Mouse (Mus musculus): Measurements from ENCODE around the gene Zg16. TPM values are rescaled to one million over a fixed set of nuclear protein-coding genes. Genes with fewer than 3 reads are reported as not detected.

The Zg16 gene
- polyA plus RNA-seq (2017; shearing (Covaris generic)) = not detected

GRCm38 (mm10) chr7:127087278-127088010 is at the start of gene Zg16:
Gene Zg16, minus strand, starts transcription at chr7:127087328.

DNA sequence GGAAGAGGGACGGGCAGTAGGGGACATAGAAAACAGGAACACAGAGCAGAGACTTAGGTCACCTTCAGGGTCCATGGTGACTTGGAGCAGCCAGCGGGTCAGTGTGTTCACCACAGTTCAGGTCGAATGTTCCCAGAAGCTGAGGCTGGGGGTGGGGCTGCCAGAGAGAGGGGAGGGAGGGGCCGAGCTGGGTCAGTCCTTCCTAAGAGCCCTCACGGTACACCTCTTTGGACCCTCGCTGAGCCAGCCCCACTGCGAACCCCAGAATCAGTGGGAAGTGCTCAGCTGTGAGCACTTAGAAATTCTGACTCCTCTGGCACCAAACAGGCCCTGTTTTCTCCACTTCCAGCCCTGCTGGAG is 34.8 kb upstream of the Zg16 start, which contains the start of gene Qprt:
Qprt (minus strand) TSS at position 316 of the 360 bp plus-strand sequence.

GRCm38 (mm10) chr7:127091114-127091896 is 4.2 kb upstream of the Zg16 start, which contains the start of gene AI467606:
Gene AI467606, plus strand, starts transcription at chr7:127091359.

GRCm38 (mm10) chr7:127041851-127042672 is 45.1 kb downstream of the Zg16 start, which contains the start of gene Kif22:
Gene Kif22, minus strand, starts transcription at chr7:127042471.

DNA sequence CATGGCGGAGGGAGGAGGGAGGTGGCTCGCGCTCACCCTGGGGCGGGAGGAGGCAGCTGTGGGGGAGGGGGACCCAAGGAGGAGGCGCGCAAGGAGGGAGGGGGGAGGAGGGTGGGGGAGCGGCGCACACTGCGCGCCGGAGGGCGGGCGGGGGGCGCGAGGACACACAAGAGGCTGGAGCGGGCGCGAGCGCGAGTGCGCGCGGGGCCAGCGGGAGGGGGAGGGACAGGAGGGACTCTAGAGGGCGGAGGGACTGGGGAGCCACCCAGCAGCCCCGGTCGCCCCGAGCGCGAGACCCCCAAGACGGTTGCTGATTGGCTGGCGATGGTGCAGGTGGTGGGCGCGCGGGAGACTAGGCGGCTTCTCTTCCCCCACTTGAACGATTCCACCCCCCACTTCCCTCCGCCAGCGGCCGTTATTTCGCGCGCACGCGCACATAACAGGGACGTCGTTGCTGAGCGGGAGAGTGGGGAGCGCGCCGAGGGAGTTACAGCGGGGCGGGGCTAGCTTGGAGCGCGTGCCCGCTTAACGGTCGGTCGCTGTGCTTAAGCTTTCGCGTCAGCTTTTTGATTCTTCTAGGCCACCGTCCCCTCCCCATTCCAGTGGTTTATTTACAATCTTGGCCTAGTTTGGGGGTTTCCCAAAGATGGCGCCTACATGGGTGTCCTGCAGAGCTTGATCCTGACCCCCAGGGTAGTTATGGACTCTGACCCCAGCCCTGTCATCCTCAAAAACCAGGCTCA is 60.0 kb downstream of the Zg16 start, which contains the start of gene Maz:
Maz (minus strand) TSS at position 54 of the 743 bp plus-strand sequence.

DNA sequence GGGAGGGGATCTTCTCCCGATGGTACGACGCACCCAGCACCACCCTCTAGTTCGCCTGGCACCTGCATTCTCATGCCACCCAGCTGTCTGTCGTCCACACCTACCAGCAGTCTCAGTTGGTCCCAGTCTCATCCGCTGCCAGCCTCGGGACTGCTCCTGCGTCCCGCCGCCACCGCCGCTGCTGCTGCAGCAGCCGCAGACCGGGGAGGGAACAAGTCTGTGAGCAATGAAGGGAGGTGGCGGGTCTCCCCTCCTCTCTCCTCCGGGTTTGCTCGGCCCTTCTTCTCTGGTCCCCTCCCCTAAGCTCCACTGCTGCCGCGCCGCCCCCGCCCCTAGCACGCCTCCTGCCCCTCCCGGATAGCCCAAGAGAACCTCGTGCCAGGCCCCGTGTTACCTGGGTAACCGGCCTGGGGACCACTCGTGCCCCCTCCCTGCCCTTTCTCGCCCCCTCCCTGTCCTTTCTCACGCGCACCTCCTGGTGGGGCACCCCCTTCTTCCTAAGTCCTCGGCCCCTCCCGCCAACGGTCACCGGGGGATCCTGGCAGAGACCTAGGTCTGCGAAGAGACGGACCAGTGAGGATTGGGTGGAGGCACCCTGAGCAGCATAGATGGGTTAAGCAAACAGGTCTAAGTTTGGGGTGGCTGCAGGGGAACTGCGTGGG is 66.1 kb downstream of the Zg16 start, which contains the start of the genes Gm42742 and Prrt2:
Gm42742 (minus strand) TSS at position 197 of the 662 bp plus-strand sequence.
Prrt2 (minus strand) TSS at position 311 of the 662 bp plus-strand sequence.

DNA sequence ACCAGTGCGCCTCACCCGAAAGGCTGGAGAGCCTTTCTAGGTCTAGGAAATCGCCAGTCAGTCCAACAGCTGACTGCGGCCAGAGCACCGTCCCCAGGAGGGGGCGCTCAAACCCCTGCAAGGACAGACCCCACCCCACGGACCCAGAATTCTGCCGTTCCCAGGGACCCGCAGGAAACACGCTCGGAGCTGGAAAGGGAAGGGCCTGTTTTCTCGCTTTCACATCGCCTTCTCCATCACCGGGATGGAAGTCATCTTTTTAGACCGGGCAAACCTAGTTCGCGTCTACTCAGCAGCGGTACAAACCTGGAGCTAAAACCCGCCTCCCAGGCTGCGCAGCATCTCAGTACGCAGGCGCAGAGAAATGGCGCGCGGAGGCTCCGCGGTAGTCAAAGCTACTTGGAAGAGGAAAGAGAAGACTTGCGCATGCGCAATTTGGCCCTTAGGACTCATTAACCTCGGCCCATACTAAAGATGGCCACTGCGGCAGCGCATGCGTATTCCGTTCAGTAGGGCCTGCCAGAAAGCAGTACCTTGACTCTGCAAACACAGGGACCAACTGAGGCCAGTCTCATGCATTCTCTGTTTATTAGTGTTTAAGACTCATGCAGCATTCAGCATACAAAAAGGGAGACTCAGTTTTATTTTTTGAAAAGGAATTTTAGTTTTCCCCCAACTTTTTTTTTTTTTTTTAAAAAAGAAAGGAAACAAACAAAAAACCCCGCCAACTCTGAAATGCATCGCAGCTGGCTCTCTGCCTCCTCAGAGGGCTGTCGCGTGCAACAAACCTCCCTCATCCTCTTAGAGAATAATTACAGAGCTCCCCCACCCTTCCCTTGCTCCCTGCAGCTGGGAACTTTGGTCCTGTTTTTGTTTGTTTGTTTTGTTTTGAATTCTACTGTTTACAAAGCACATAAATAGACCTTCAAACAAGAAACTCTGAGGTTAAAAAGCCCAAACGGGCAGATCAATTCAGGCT is 69.9 kb downstream of the Zg16 start, which contains the start of gene Pagr1a:
Pagr1a (minus strand) TSS at position 382 of the 979 bp plus-strand sequence.

GRCm38 (mm10) chr7:127016481-127016485 is 70.8 kb downstream of the Zg16 start, which contains the start of gene Pagr1b:
Gene Pagr1b, minus strand, starts transcription at chr7:127016484.

DNA sequence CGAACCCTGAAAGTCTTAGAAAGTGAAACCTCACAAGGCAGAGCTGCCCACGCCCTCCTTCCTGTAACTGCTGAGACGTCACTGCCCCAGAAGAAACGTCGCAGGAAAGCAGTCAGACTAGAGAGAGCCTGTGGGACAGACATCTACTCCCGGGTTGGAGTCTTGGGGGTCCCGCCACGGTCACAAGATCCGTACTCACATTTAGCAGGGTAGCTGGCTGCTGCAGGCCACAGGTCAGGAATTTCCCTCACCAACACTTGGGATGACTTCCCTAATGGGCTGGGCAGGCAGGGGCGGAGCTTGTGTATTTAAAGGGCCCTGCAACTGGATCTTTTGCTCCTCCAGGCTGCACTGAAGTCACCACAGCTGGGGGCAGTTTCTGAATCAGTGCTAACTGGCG is 72.8 kb downstream of the Zg16 start, which contains the start of gene Mvp:
Mvp (minus strand) TSS at position 302 of the 400 bp plus-strand sequence.

Other genes starting within 250 kb of the Zg16 start
- gene Doc2a, start 239.9 kb downstream of the Zg16 start, polyA plus RNA-seq (2017; shearing (Covaris generic)) = 0.14 TPM
- 7.3 TPM for gene Hirip3, start 225.4 kb downstream of the Zg16 start, polyA plus RNA-seq (2017; shearing (Covaris generic))
- 95.0 TPM for gene Ino80e, start 225.0 kb downstream of the Zg16 start, polyA plus RNA-seq (2017; shearing (Covaris generic))
- 45.7 TPM for gene Taok2, start 202.6 kb downstream of the Zg16 start, polyA plus RNA-seq (2017; shearing (Covaris generic))
- gene Tmem219, start 164.4 kb downstream of the Zg16 start, polyA plus RNA-seq (2017; shearing (Covaris generic)) = 44.7 TPM
- gene Kctd13, start 158.4 kb downstream of the Zg16 start, polyA plus RNA-seq (2017; shearing (Covaris generic)) = 39.8 TPM
- 0.18 TPM for gene Asphd1, start 137.7 kb downstream of the Zg16 start, polyA plus RNA-seq (2017; shearing (Covaris generic))
- gene Sez6l2, start 136.8 kb downstream of the Zg16 start, polyA plus RNA-seq (2017; shearing (Covaris generic)) = 1.4 TPM
- gene Cdipt, start 111.4 kb downstream of the Zg16 start, polyA plus RNA-seq (2017; shearing (Covaris generic)) = 306 TPM
- 0.89 TPM for gene Cdiptos, start 111.2 kb downstream of the Zg16 start, polyA plus RNA-seq (2017; shearing (Covaris generic))
- gene Mvp, start 72.7 kb downstream of the Zg16 start, polyA plus RNA-seq (2017; shearing (Covaris generic)) = 39.6 TPM
- 1.6 TPM for gene Pagr1b, start 70.8 kb downstream of the Zg16 start, polyA plus RNA-seq (2017; shearing (Covaris generic))
- gene Pagr1a, start 70.0 kb downstream of the Zg16 start, polyA plus RNA-seq (2017; shearing (Covaris generic)) = 122 TPM
- 42.9 TPM for gene Gm42742, start 66.2 kb downstream of the Zg16 start, polyA plus RNA-seq (2017; shearing (Covaris generic))
- gene Prrt2, start 66.1 kb downstream of the Zg16 start, polyA plus RNA-seq (2017; shearing (Covaris generic)) = 14.4 TPM
- 176 TPM for gene Maz, start 60.3 kb downstream of the Zg16 start, polyA plus RNA-seq (2017; shearing (Covaris generic))
- 10.7 TPM for gene Kif22, start 44.9 kb downstream of the Zg16 start, polyA plus RNA-seq (2017; shearing (Covaris generic))
- 327 TPM for gene AI467606, start 4.0 kb upstream of the Zg16 start, polyA plus RNA-seq (2017; shearing (Covaris generic))
- 25.5 TPM for gene Qprt, start 34.9 kb upstream of the Zg16 start, polyA plus RNA-seq (2017; shearing (Covaris generic))
- gene Spn, start 50.5 kb upstream of the Zg16 start, polyA plus RNA-seq (2017; shearing (Covaris generic)) = 77.9 TPM
- 62.4 TPM for gene Cd2bp2, start 108.7 kb upstream of the Zg16 start, polyA plus RNA-seq (2017; shearing (Covaris generic))
- 73.5 TPM for gene Tbc1d10b, start 121.1 kb upstream of the Zg16 start, polyA plus RNA-seq (2017; shearing (Covaris generic))
- gene Mylpf, start 121.6 kb upstream of the Zg16 start, polyA plus RNA-seq (2017; shearing (Covaris generic)) = 19.1 TPM
- gene Zfp553, start 145.7 kb upstream of the Zg16 start, polyA plus RNA-seq (2017; shearing (Covaris generic)) = 26.6 TPM
- 541 TPM for gene Sept1, start 145.8 kb upstream of the Zg16 start, polyA plus RNA-seq (2017; shearing (Covaris generic))
- gene Zfp771, start 156.9 kb upstream of the Zg16 start, polyA plus RNA-seq (2017; shearing (Covaris generic)) = 14.6 TPM
- 38.6 TPM for gene Dctpp1, start 173.4 kb upstream of the Zg16 start, polyA plus RNA-seq (2017; shearing (Covaris generic))
- gene Sephs2, start 186.7 kb upstream of the Zg16 start, polyA plus RNA-seq (2017; shearing (Covaris generic)) = 43.1 TPM
- gene Itgal, start 208.9 kb upstream of the Zg16 start, polyA plus RNA-seq (2017; shearing (Covaris generic)) = 276 TPM